Mouse (Mus musculus): ENCODE results near the gene Depdc5.

DNA sequence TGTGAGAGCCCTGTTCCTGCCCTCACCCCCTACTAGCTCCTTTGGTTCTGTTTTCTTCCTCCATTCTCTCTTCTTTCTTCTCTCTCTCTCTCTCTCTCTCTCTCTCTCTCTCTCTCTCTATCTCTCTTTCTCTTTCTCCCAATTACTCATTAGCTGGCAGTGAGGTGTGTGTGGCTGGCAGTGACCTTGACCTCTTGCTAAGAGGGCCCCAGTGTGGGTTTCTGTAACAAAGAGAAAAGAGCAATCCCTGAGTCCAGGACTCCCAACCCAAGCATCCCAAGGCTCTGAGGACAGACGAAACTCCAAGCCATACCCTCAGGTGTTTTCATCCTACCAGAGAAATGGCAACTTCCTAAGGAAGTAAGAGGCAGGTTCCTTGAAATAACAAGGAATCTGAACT, 150.6 kb downstream of the Depdc5 start:
- TF ChIP-seq GATA1 (IDR thresholded peaks at IDR 0.05; ENCODE audit: low read length) (no peak), TAL1 (IDR thresholded peaks at IDR 0.05; ENCODE audit: low read length) (no peak)

All from erythroblast, embryonic 14.5 days (primary cell).